Mouse (Mus musculus) forelimb bud, embryonic 11.5 days (tissue): ENCODE results near the gene Cav1.
A peak's percentile ranks its signal among the peaks of the same experiment; 100 is the strongest.

Experiments
- DNase-seq: peaks from one replicate; pipeline ENCODE4 v3.0.0-alpha.2; 2012; ENCODE audit warnings: low read depth, low spot score

The Cav1 gene

GRCm38 (mm10) chr6:17305954-17306601, at the start of gene Cav1:
Gene Cav1, plus strand, starts transcription at chr6:17306335.
- DNase-seq = peak; percentile 46

- no peak for DNase-seq
These were observed 48.0 kb upstream of the Cav1 start for GRCm38 (mm10) chr6:17258142-17258541.

- no peak for DNase-seq
These were observed 47.2 kb upstream of the Cav1 start for GRCm38 (mm10) chr6:17258911-17259310.

GRCm38 (mm10) chr6:17262786-17263185, 43.3 kb upstream of the Cav1 start:
- no peak for DNase-seq

- no peak for DNase-seq
These were observed 41.1 kb upstream of the Cav1 start for GRCm38 (mm10) chr6:17265043-17265442.

- no peak for DNase-seq
These were observed 39.7 kb upstream of the Cav1 start for GRCm38 (mm10) chr6:17266466-17266865.

GRCm38 (mm10) chr6:17278366-17278765, 27.8 kb upstream of the Cav1 start:
- DNase-seq = no peak

GRCm38 (mm10) chr6:17280939-17281756, 25.0 kb upstream of the Cav1 start, which contains the start of gene Cav2:
Gene Cav2, plus strand, starts transcription at chr6:17281185.
- DNase-seq = peak; percentile 18

- DNase-seq = no peak
These were observed 24.4 kb upstream of the Cav1 start for GRCm38 (mm10) chr6:17281757-17282092.

- no peak for DNase-seq
These were observed 24.0 kb upstream of the Cav1 start for GRCm38 (mm10) chr6:17282159-17282558.

- no peak for DNase-seq
These were observed 22.3 kb upstream of the Cav1 start for GRCm38 (mm10) chr6:17283834-17284233.

GRCm38 (mm10) chr6:17286381-17286780, 19.8 kb upstream of the Cav1 start:
- DNase-seq = no peak

GRCm38 (mm10) chr6:17295116-17295515, 11.0 kb upstream of the Cav1 start:
- DNase-seq = no peak

GRCm38 (mm10) chr6:17306602-17307325, 629 bp downstream of the Cav1 start:
- no peak for DNase-seq

- peak; percentile 46 for DNase-seq
These were observed 1.5 kb downstream of the Cav1 start for GRCm38 (mm10) chr6:17307461-17308115.

- DNase-seq = no peak
These were observed 2.5 kb downstream of the Cav1 start for GRCm38 (mm10) chr6:17308661-17309060.

- no peak for DNase-seq
These were observed 3.1 kb downstream of the Cav1 start for GRCm38 (mm10) chr6:17309260-17309659.

- no peak for DNase-seq
These were observed 8.1 kb downstream of the Cav1 start for GRCm38 (mm10) chr6:17314241-17314640.

GRCm38 (mm10) chr6:17314659-17315616, 8.8 kb downstream of the Cav1 start:
- DNase-seq = no peak

GRCm38 (mm10) chr6:17316294-17317166, 10.4 kb downstream of the Cav1 start:
- DNase-seq = no peak
